Mouse (Mus musculus): Measurements from ENCODE around the gene Limk2.

- TF ChIP-seq EP300 (optimal IDR thresholded peaks at IDR 0.05), result no peak
- TF ChIP-seq CTCF (IDR thresholded peaks at IDR 0.05; ENCODE audit: low read depth), result no peak
These were observed 73.3 kb downstream of the Limk2 start for GRCm38 (mm10) chr11:3335651-3336216.

Data from stomach, postnatal 0 days (tissue).